Mouse (Mus musculus): Measurements from ENCODE around the gene Tatdn3.
"Not testable (repeated sequence)": the region's sequence is repeated elsewhere in the genome, so short reads cannot be mapped to it uniquely, and the experiment has no call there.

Tatdn3 gene

DNA sequence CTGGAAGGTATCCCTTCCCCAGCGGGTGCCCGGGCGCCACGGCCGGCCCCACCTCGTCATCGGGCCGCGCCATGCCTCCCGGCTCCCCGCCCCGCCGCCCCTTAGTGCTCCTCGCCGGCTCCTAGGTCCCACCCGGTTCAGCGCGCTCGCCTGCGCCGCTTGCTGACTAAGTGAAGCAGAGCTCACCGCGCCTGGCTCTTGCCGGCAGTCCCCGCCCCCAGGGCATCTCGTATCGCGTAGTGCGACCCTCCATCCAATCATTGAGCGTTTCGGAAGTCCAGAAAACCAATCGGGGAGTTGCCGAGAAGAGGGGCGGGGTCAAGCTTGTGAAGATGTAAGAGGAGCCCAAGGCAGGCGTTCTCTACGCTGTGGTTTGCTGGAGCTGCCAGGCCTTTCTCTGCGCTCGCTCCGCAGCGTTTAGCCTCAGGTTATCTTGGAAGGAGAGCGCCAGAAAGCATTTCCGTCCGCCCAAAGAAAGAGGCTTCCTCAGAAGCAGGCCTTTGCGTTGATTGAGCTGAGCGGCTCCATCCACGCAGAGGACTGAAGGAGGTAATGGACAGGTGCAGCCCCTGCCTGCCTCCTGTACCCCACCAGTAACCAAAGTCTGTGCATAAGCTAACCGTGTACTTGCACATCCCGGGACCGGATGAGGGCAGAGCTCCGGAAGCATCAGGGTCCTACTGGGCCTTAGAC is 36.6 kb downstream of the Tatdn3 start, which contains the start of gene Flvcr1:
TSS of gene Flvcr1 (minus strand) at position 138 of the 693 bp plus-strand sequence.
- DNase-seq = peak; percentile 98

DNA sequence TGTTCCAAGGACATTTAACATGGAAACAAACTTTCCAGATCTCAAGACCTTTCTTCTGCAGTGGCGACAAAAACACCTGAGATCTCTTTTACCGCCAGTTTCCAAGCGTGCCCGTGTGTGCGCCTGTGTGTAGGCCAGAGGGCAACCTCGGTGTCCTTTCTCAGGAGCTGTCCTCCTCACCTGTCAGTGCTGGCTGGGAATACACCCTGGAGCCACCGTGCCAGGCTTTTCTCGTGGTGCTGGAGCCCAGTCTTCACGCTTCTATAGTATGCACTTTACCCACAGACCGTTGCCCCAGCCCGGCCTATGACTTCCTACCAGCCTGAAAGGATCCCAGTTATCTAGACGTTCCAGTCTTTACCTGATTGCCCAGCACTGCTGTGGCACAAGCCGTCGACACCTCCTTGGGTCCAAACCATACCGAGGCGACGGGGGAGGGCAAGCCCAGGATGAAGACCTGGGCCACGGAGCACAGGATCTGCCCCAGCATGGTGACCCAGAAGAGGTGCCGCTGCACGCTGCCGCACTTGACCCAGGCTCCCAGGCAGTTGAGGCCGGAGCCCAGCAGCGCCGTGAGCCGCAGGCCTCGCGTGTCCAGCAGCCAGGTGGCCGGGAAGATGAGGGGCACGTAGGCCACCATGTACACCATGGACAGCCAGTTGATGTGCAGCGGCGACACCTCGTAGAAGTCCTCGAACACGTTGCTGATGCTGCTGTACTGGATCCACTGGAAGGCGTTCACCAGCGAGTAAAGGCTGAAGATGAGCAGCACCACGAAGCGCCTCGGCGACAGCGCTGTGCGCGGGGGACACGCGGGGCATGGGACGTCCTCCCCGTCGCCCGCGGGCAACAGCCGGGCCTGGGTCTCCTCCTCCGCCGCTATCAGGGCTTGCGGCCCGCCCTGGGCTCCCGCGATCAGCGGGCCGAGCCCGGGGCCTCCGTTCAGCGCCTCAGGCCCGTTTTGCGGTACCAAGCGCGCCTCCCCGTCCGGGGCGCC is 37.4 kb downstream of the Tatdn3 start:
- DNase-seq = peak; percentile 46

DNA sequence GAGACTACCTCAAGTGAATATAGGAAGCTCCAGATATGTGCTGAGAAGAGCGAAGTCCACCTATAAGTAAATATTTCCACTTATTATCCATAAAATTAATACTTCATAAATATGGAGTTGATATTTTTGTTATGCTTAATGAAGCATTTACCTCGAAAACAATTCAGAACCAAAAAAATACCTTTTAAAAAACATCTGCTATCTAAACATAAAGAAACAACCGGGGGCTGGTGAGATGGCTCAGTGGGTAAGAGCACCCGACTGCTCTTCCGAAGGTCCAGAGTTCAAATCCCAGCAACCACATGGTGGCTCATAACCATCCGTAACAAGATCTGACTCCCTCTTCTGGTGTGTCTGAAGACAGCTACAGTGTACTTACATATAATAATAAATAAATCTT is 38.9 kb downstream of the Tatdn3 start:
- not testable (repeated sequence) for DNase-seq

DNA sequence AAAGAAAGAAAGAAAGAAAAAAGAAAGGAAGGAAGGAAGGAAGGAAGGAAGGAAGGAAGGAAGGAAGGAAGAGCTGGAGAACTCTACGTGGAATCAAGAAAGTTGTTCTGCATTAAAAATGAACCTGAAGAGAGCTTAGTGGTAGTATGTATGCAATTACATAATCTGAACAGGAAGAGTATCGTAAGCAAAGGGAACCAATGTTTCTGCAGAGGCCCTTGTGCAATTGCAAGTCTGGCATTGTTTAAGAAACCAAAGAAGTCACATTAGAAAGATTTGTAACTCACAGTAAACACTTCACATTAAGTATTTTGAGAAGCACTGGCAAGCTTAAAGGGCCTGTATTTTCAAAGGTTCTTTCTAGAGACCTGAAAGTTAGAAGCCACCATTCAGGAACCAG is 39.6 kb downstream of the Tatdn3 start:
- DNase-seq = no peak

DNA sequence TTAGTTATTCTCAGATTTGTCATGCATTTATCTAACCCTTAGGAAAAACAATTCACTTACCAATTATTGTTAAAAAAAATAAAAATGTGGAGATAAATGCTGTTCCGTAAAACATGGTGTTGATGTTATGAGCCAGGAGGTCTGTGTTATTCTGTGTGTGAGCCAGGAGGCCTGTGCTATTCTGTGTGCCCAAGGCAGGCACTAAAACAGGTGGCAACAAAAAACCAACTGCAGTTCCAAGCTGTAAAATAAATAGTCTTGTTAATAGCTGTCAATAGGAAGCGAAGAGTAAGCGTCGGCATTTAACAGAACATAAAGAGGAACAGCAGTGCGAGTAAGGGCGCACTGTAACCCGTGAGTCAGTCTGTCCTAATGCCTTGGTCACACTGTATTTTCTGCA is 41.7 kb downstream of the Tatdn3 start:
- DNase-seq = no peak

DNA sequence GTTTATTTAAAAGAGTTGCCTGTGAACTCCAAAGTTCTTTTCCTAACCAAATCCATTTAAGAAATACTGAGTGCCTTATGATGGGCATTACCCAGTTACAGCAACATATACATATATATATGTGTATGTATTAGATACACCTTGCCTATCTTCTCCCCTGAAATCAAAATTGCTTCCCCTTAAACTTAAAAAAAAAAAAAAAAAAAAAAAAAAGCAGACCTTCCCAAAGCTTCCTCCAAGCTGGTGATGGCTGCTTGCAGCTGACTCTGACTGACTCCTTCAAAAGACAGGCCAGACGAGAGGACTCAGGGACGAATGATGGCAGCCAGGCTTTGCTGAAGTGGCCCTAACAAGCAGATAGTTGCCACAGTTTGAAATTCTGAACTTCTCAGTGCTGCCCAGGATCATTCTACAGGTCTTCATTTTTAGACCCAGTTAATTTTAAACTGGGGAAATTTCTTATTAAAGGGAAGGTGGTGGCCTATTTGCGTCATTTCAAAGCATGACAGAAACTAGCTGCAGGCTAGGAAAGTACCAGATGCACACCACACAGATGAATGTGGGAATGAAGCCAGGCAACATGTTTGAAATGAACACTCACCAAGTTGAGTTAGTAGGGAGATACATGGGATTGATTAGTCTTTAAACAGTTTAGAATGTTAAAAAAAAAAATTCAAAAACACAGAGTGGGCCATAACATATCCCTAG is 42.4 kb downstream of the Tatdn3 start:
- DNase-seq = no peak

DNA sequence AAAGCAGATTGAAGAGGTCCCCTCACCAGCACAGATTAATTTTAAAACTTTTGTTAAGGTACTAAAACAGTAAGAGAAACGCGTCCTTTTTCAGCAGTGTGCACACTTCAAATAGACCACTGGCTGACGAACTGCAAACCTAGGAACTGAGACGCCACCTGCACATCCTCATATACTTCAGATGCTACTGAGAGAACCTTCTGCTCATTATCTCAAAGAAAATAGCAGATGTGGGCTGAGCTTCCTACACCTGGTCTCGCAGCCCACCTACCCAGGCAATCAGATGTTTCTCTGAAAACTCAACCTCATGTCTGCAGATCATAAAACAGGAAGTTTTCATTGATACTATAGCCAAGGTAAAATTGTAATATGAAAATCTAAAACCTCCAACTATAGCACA is 42.9 kb downstream of the Tatdn3 start:
- DNase-seq = no peak

DNA sequence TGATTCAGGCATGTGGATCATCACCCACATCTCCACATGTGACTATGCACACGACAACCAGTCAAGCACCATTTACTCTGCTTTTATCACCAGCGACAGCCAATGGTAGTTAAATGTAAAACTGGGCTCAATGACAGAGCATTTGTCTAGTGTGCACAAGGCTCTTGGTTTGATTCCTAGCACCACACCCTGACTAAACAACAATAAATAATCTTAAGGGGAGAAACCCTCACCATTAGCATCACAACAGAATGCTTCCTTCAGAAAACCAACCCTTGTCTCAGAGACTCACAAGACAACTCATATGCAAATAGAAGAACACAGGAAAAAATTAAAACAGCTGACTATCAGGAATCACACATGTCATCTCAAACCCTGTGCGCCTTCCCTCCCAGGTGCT is 48.5 kb downstream of the Tatdn3 start:
- DNase-seq = no peak

DNA sequence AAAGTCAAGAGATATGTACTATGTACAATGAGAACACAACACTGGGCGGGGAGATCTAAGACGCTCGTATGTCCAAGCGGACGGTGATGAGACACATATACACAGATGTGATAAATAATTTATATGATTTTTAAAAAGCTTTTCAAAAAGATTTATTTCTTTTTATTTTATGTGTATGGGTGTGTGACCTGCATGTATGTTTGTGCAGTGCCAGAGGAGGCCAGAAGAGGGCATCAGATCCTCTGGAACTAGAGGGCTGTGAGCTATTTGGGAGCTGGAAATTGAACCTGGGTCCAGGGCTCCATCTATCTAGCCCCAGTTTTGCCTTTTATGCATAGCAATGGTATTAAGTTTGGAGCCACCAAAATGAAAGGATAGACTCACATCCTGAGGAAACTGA is 54.0 kb downstream of the Tatdn3 start:
- no peak for DNase-seq

DNA sequence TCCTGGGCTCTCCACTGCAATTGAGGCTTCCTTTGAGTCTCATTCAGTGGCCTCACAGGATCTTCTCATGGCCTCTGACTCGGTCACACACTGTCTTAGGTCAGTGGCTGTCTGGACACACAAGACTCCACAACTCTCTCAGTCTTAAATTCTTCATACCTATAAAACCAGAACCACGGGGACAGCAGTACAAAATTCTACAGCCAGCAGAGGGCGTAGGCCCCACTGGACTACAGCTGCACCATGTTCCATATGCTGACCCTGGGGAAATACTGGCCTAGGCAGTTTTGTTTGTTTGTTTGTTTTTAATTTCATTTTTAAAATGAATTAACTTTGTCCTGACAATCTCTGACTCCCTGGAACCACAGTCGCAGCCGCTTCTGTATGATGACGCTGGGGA is 60.5 kb downstream of the Tatdn3 start:
- DNase-seq = no peak

DNA sequence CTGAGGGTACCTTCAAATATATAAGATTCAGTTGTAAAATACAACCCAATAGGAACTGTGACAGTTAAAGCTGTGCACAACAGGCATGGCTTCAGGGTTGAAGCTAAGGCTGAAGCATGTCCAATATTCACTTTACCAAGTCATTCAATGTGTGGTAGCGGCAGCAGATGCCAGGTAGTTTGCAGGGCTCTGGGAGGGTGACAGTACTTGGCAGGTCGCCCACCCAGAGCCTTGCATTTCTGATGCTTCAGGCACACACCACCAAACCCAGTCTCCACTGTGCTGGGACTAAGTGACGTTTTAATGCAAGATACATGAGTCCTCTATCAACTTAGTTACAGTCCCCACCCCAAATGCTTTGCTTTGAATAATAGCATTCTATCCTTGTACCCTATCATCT is 62.0 kb downstream of the Tatdn3 start:
- no peak for DNase-seq

DNA sequence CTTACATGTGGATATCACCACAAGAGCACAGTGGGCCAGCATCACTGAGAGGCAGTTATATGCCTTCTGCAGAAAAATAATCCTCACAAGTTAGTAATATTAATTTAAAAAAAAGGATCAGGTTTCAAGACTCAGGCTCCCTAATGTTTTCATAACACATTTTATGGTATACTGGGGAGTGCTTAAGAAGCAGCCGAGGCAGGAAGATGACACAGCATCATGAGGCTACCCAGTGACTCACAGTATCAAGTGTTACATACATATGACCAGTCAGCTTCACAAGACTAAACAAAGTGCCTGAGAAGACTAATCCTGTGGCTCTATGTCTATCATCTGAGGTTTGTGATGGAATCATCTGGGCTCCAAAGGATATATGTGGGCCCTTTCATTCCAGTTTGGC is 64.7 kb downstream of the Tatdn3 start:
- DNase-seq = no peak

DNA sequence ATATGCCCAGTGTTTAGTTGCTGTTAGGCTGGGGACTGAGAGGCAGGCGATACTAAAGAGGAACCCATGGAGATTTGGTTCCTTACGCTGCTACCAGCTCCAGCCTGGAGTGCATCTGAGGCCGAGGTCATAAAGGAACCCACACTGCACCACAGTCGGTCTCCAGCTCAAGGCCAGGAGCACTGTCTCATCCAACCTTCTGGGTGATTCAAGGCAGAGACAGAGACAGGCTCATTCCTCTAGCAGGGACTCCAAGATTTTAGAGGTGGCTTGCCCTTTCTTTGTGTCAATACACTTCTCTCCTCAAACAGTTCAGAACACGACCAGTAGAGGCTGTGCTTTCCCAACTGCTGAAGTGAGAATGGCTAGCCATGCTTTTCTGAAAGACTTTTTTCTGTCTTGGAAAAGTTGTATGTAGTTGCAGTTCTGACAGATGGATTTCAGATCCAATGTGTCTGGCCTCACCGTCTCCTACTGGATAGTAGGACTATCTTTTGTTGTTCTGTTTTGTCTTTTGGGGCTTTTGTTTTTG is 66.3 kb downstream of the Tatdn3 start:
- DNase-seq = no peak

Measured in cerebellum, adult 8-10 months (tissue).